Mouse (Mus musculus): ENCODE measurements at regions not wholly inside any gene's neighbourhood (a gene's known extent, or its start where the extent isn't known, plus 50 kb on each side); places are given as distances from the start of the nearest gene placed in this dataset.

GRCm38 (mm10) chr9:122592820-122593615 lies 154.1 kb upstream of the Topaz1 start:
- Histone ChIP-seq H3K4me1 (peaks cover 7% of the 10 kb centered on the region), H3K9me3 (replicated peaks) (no peaks in the 10 kb centered on the region), H3K27ac (replicated peaks) (no peak overlapping the region), H3K9ac (no peak overlapping the region), H3K36me3 (no peaks in the 10 kb centered on the region), H3K4me2 (replicated peaks) (no peak overlapping the region), H3K4me3 (replicated peaks) (no peak overlapping the region), H3K27me3 (peaks cover 30% of the 10 kb centered on the region)
- no peak for ATAC-seq (ENCODE audit: insufficient number of reproducible peaks, low FRiP score, low TSS enrichment, low read depth)
- 16% methylated on average over 7 of the region's 7 CpGs for WGBS

GRCm38 (mm10) chr9:122595120-122595943 lies 151.8 kb upstream of the Topaz1 start:
- no peak overlapping the region for H3K9ac ChIP-seq
- peak overlapping the region; percentile 28 for H3K4me2 ChIP-seq (replicated peaks)
- no peaks in the 10 kb centered on the region for H3K36me3 ChIP-seq
- WGBS: 3% methylated on average over 30 of the region's 31 CpGs
- no peak overlapping the region for H3K27ac ChIP-seq (replicated peaks)
- ATAC-seq (ENCODE audit: insufficient number of reproducible peaks, low FRiP score, low TSS enrichment, low read depth): no peak
- H3K4me3 ChIP-seq (replicated peaks): peak overlapping the region; percentile 11; the same call in 1 of the 2 replicates
- H3K9me3 ChIP-seq (replicated peaks): no peaks in the 10 kb centered on the region
- H3K4me1 ChIP-seq: peaks cover 7% of the 10 kb centered on the region
- peaks cover 30% of the 10 kb centered on the region for H3K27me3 ChIP-seq

GRCm38 (mm10) chr9:122603106-122603505 lies 144.0 kb upstream of the Topaz1 start:
- Histone ChIP-seq H3K4me1 (no peaks in the 10 kb centered on the region), H3K4me2 (replicated peaks) (no peak overlapping the region), H3K9ac (no peak overlapping the region), H3K27me3 (no peaks in the 10 kb centered on the region; the same call in 1 of the 2 replicates), H3K9me3 (replicated peaks) (no peaks in the 10 kb centered on the region), H3K4me3 (replicated peaks) (no peak overlapping the region), H3K36me3 (no peaks in the 10 kb centered on the region), H3K27ac (replicated peaks) (no peak overlapping the region)
- WGBS: 83% methylated on average over 2 of the region's 2 CpGs
- ATAC-seq (ENCODE audit: insufficient number of reproducible peaks, low FRiP score, low TSS enrichment, low read depth): no peak

GRCm38 (mm10) chr9:122609616-122610015 lies 137.5 kb upstream of the Topaz1 start:
- Histone ChIP-seq H3K27ac (replicated peaks) (no peak overlapping the region), H3K9ac (no peak overlapping the region), H3K27me3 (no peaks in the 10 kb centered on the region), H3K9me3 (replicated peaks) (no peaks in the 10 kb centered on the region), H3K4me3 (replicated peaks) (no peak overlapping the region), H3K36me3 (no peaks in the 10 kb centered on the region), H3K4me1 (0 out of 2 replicates have a peak, but pooled peaks cover 1% of the 10 kb centered on the region), H3K4me2 (replicated peaks) (no peak overlapping the region)
- WGBS: 68% methylated on average over 5 of the region's 5 CpGs
- ATAC-seq (ENCODE audit: insufficient number of reproducible peaks, low FRiP score, low TSS enrichment, low read depth): no peak

- H3K4me2 ChIP-seq (replicated peaks): no peak overlapping the region
- H3K9ac ChIP-seq: no peak overlapping the region
- H3K4me1 ChIP-seq: peaks cover 9% of the 10 kb centered on the region; the same call in 1 of the 2 replicates
- no peak overlapping the region for H3K27ac ChIP-seq (replicated peaks)
- WGBS: 90% methylated on average over 10 of the region's 10 CpGs
- no peak for ATAC-seq (ENCODE audit: insufficient number of reproducible peaks, low FRiP score, low TSS enrichment, low read depth)
- no peak overlapping the region for H3K4me3 ChIP-seq (replicated peaks)
- H3K9me3 ChIP-seq (replicated peaks): no peaks in the 10 kb centered on the region
- H3K36me3 ChIP-seq: no peaks in the 10 kb centered on the region
- H3K27me3 ChIP-seq: no peaks in the 10 kb centered on the region
These were observed 136.2 kb upstream of the Topaz1 start for GRCm38 (mm10) chr9:122610918-122611317.

- H3K4me2 ChIP-seq (replicated peaks): no peak overlapping the region
- no peaks in the 10 kb centered on the region for H3K9me3 ChIP-seq (replicated peaks)
- ATAC-seq (ENCODE audit: insufficient number of reproducible peaks, low FRiP score, low TSS enrichment, low read depth): no peak
- H3K27ac ChIP-seq (replicated peaks): no peak overlapping the region
- no peak overlapping the region for H3K9ac ChIP-seq
- H3K4me3 ChIP-seq (replicated peaks): no peak overlapping the region
- no peaks in the 10 kb centered on the region for H3K27me3 ChIP-seq
- 23% methylated on average over 5 of the region's 5 CpGs for WGBS
- peaks cover 9% of the 10 kb centered on the region; the same call in 1 of the 2 replicates for H3K4me1 ChIP-seq
- H3K36me3 ChIP-seq: no peaks in the 10 kb centered on the region
These were observed 132.4 kb upstream of the Topaz1 start for GRCm38 (mm10) chr9:122614579-122615252.

GRCm38 (mm10) chr9:122615351-122615750 lies 131.8 kb upstream of the Topaz1 start:
- H3K4me3 ChIP-seq (replicated peaks): no peak overlapping the region
- WGBS: 32% methylated on average over 4 of the region's 4 CpGs
- no peaks in the 10 kb centered on the region for H3K27me3 ChIP-seq
- no peak overlapping the region for H3K4me2 ChIP-seq (replicated peaks)
- no peak overlapping the region for H3K9ac ChIP-seq
- no peak for ATAC-seq (ENCODE audit: insufficient number of reproducible peaks, low FRiP score, low TSS enrichment, low read depth)
- H3K36me3 ChIP-seq: no peaks in the 10 kb centered on the region
- H3K27ac ChIP-seq (replicated peaks): no peak overlapping the region
- H3K4me1 ChIP-seq: peaks cover 9% of the 10 kb centered on the region; the same call in 1 of the 2 replicates
- no peaks in the 10 kb centered on the region for H3K9me3 ChIP-seq (replicated peaks)

GRCm38 (mm10) chr9:122617793-122618192 lies 129.4 kb upstream of the Topaz1 start:
- H3K4me1 ChIP-seq: peaks cover 14% of the 10 kb centered on the region; the same call in 1 of the 2 replicates
- WGBS: 40% methylated on average over 3 of the region's 3 CpGs
- H3K36me3 ChIP-seq: no peaks in the 10 kb centered on the region
- no peak overlapping the region for H3K4me2 ChIP-seq (replicated peaks)
- H3K27me3 ChIP-seq: no peaks in the 10 kb centered on the region
- H3K9ac ChIP-seq: no peak overlapping the region
- no peak overlapping the region for H3K4me3 ChIP-seq (replicated peaks)
- peak overlapping the region; percentile 12; the same call in 1 of the 2 replicates for H3K27ac ChIP-seq (replicated peaks)
- H3K9me3 ChIP-seq (replicated peaks): no peaks in the 10 kb centered on the region
- no peak for ATAC-seq (ENCODE audit: insufficient number of reproducible peaks, low FRiP score, low TSS enrichment, low read depth)

- no peak overlapping the region for H3K9ac ChIP-seq
- no peaks in the 10 kb centered on the region for H3K9me3 ChIP-seq (replicated peaks)
- H3K27ac ChIP-seq (replicated peaks): no peak overlapping the region
- H3K4me3 ChIP-seq (replicated peaks): no peak overlapping the region
- no peaks in the 10 kb centered on the region for H3K36me3 ChIP-seq
- ATAC-seq (ENCODE audit: insufficient number of reproducible peaks, low FRiP score, low TSS enrichment, low read depth): no peak
- H3K4me1 ChIP-seq: peaks cover 24% of the 10 kb centered on the region
- no peaks in the 10 kb centered on the region for H3K27me3 ChIP-seq
- 92% methylated on average over 1 of the region's 1 CpGs for WGBS
- H3K4me2 ChIP-seq (replicated peaks): no peak overlapping the region
These were observed 122.1 kb upstream of the Topaz1 start for GRCm38 (mm10) chr9:122625081-122625480.

- no peak overlapping the region for H3K4me2 ChIP-seq (replicated peaks)
- ATAC-seq (ENCODE audit: insufficient number of reproducible peaks, low FRiP score, low TSS enrichment, low read depth): no peak; the same call in 1 of the 2 replicates
These were observed 120.8 kb upstream of the Topaz1 start for GRCm38 (mm10) chr9:122626346-122626745.

More at GRCm38 (mm10) chr9:122626346-122626745, 120.8 kb upstream of the Topaz1 start:
- no peak overlapping the region for H3K27ac ChIP-seq (replicated peaks)
- H3K4me1 ChIP-seq: peaks cover 24% of the 10 kb centered on the region
- no peaks in the 10 kb centered on the region for H3K9me3 ChIP-seq (replicated peaks)
- no peak overlapping the region for H3K4me3 ChIP-seq (replicated peaks)
- WGBS: 33% methylated on average over 6 of the region's 6 CpGs
- no peaks in the 10 kb centered on the region for H3K27me3 ChIP-seq
- no peaks in the 10 kb centered on the region for H3K36me3 ChIP-seq
- H3K9ac ChIP-seq: no peak overlapping the region
